In the genomic region with DNA sequence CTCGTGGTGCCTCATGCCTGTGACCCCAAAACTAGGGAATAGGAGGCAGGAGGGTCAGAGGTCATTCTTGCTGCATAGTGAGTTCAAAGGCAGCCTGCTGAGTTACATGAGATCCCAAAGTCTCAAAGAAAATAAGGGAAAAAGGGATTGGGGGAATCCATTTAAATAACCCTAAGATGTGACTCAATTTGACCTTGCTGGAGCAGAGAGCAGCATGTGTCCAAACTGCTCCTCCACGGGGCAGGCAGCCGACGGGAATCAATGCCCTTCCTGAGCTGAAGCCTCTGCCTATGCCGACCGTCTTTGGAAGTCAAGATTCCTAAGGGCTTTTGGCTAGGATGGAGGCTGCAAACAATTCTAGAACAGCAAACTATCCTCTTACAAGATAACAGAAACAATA, we compare ENCODE assay signal across 26 mouse cellular contexts.
"Had no signal": no experiment of that assay in that cellular context is flagged by ENCODE, and none has a peak within 500 bp of the region (broad histone marks: within the 10 kb centered on the region; RNA-seq: fewer than 3 reads in every experiment).

No protein-coding gene starts in this region.

- H3K4me3 ChIP-seq: heart, adult 2 months; hindbrain, embryonic 10.5 days; hindbrain, embryonic 12.5 days; intestine, embryonic 15.5 days; layer of hippocampus, adult 2 months; left cerebral cortex, adult 2 months; limb, embryonic 10.5 days; limb, embryonic 12.5 days; liver, embryonic 13.5 days; liver, embryonic 15.5 days had no signal

- H3K4me2 ChIP-seq: heart, embryonic 11.5 days; hindbrain, embryonic 12.5 days; hindbrain, embryonic 14.5 days; intestine, embryonic 15.5 days; limb, embryonic 12.5 days; liver, embryonic 13.5 days; liver, embryonic 15.5 days had no signal

- DNase-seq: gastrocnemius, postnatal 14 days; gastrocnemius, postnatal 36 days; heart, adult 11 months; heart, adult 2 months; heart, postnatal 10 days; heart, postnatal 4 days; kidney, adult 18-20 months; kidney, adult 8-10 months; kidney, postnatal 10 days; kidney, postnatal 25 days; kidney, postnatal 4 days; liver; liver, embryonic 13.5 days had no signal

- H3K4me1 ChIP-seq: hindbrain, embryonic 12.5 days; intestine, embryonic 15.5 days; limb, embryonic 10.5 days; liver, embryonic 13.5 days; liver, embryonic 15.5 days had no signal

- H3K9me3 ChIP-seq: hindbrain, embryonic 10.5 days; hindbrain, embryonic 12.5 days; intestine, embryonic 15.5 days; limb, embryonic 10.5 days; limb, embryonic 12.5 days; liver, embryonic 13.5 days; liver, embryonic 15.5 days had no signal

- H3K9ac ChIP-seq: hindbrain, embryonic 12.5 days; hindbrain, embryonic 14.5 days; intestine, embryonic 15.5 days; limb, embryonic 12.5 days; liver, embryonic 13.5 days; liver, embryonic 15.5 days had no signal

- H3K27me3 ChIP-seq: hindbrain, embryonic 12.5 days; intestine, embryonic 15.5 days; limb, embryonic 12.5 days; liver, embryonic 13.5 days; liver, embryonic 15.5 days had no signal

- H3K27ac ChIP-seq: heart, adult 2 months; hindbrain, embryonic 10.5 days; hindbrain, embryonic 12.5 days; hindbrain, embryonic 14.5 days; intestine, embryonic 15.5 days; layer of hippocampus, adult 2 months; left cerebral cortex, adult 2 months; limb, embryonic 10.5 days; limb, embryonic 12.5 days; liver, embryonic 13.5 days; liver, embryonic 15.5 days had no signal

- ATAC-seq: hindbrain, embryonic 16.5 days; inflammation-experienced regulatory T-cells, adult 6 months; intestine, embryonic 15.5 days; intestine, postnatal 0 days had no signal
